Mouse (Mus musculus) urinary bladder, postnatal 4 days (tissue): ENCODE measurements around the gene Gse1.

Experiments
- DNase-seq, 2 experiments: peaks; one replicate each; pipeline ENCODE4 v3.0.0; 2021 to 2022; ENCODE audit warnings: low spot score in 2 of 2

The Gse1 gene

DNA sequence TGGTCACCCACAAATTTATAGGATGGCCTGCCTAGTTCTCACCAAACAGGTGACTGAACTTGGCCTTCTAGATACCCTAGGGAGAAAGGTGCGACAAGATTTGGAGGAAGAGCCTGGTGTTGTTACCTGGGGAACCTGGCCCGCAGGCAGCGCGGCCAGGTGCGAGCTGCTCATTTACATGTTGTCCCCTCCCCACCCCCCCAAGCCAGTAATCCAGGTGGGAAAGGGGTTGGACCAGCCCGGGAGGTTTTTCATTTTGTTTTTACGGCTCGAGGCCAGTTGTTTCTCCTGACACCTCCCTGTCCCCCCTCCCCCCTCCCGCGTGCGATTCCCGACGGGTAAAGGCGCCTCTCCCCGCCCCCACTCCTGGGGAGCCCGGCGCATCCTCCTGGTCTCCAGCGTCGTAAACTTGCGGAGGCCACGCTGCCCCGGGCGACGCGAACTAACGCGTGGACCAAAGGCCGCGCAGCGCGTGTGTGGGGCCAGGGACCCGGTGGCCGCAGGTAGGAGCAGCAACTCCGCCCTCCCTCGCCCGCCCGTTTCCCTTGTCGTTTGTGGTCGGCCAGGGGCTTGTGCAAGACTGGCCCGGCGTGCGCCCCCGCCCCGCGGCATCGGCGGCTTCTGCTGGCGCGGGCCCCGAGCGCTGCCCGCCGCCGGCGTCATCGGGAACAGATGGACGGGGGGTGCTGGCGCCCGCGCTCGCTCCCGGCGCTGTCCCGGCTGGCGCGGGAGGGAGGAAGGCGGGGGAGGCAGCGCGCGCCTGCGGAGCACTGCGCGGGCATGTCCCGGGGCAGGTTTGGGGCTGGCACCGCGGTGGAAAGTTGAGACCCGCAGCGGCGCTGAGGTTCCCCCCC, 307.4 kb downstream of the Gse1 start:
- DNase-seq = no peak

DNA sequence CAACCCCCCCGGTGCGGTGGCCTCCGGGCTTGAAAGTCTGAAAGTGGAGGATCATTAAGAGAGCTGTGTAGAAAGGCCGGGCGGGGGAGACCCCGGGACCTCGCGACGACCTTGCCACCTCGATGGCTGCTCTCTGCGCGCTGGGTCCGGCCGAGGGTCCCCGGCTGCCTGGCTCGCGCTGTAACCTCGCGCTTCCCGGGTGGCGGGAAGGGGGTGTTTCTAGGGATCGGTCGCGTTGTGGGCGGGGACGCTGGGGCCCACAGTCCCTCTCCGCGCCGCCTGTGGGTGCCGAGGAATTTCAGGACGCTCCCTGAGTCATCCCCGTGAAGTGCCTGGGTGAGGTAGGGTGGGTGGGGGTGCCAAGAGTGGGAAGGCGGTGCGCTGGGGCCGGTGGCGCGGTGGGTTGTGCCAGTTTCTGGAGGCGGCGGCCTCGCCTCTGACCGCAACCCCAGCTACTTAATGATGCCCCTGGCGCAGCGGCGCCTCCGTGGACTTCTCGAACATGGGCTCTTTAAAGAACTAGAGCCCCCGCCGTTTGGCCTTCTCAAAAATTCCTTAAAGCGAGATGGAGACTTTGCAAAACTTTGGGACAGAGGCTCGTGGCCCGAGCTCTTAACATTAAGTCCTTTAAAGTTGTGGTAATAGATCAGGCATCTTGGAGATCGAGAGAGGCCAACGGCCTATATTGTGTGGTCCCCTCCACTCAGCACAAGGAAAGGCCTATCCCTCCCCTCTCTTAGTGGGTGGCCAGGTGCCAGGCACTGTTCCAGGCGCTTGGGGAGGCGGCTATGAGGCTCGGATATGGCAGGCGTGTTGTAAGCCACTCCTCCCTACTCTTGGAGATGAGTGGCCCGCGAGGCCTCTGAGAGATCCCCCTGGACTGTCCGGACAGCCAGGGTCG, 308.3 kb downstream of the Gse1 start:
- no peak for DNase-seq

DNA sequence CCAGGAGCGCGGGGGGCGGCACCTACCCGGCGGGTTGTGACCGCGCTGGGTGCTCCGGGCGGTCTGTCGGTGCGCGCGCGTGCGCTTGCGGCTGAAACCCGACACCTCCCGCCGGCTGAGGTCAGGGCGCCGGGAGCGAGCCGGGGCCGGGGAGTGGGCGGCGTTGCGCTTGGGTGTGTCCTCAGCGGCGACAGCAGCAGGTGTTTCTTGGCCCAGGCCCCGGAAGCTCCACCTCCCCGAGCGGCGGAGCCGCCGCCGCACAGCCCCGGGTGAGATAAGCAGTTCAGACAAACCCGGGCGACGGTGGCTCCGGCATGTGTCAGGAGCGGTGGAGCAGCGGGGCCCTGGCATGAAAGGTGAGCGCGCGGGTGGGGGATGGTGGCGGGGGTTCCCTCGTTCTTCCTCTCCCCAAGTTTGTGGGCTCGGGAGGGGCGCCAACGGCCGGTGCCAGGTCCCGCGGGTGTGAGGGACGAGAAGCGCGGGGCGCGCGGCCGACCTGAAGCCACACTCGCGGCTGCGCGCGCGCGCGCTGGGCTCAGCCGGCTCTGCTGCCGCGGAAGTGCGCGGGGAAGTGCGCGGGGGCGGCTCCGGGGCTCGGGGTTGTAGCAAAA, 309.1 kb downstream of the Gse1 start:
- DNase-seq = peak; percentile 81 to 84

DNA sequence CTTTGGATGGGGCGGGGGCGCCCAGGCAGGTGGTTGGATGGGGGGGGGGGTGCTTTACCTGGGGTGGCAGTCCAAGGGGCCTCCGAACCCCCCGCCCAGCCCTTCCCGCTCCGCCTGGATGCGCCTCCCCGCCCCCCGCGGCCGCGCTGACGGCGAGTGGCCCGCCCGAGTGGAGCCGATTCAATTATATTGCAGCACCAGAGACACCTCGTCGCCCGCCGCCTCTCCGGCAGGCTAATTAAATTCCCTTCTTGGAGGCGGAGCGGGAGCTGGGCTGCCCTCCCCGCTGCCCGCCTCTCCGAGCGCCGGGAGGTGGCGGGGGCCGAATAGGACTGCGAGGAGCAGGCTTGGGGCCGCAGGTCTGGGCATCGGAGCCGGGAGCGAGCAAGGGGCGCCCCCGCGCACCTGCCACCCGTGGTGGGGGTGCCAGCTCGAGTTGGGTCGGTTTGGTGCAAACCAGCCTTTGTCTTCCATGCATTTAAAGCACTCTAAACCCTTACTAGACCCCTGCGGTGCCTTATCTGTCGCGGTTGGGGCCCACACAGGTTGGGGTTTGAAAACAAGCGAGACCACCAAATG, 309.7 kb downstream of the Gse1 start:
- DNase-seq = no peak

DNA sequence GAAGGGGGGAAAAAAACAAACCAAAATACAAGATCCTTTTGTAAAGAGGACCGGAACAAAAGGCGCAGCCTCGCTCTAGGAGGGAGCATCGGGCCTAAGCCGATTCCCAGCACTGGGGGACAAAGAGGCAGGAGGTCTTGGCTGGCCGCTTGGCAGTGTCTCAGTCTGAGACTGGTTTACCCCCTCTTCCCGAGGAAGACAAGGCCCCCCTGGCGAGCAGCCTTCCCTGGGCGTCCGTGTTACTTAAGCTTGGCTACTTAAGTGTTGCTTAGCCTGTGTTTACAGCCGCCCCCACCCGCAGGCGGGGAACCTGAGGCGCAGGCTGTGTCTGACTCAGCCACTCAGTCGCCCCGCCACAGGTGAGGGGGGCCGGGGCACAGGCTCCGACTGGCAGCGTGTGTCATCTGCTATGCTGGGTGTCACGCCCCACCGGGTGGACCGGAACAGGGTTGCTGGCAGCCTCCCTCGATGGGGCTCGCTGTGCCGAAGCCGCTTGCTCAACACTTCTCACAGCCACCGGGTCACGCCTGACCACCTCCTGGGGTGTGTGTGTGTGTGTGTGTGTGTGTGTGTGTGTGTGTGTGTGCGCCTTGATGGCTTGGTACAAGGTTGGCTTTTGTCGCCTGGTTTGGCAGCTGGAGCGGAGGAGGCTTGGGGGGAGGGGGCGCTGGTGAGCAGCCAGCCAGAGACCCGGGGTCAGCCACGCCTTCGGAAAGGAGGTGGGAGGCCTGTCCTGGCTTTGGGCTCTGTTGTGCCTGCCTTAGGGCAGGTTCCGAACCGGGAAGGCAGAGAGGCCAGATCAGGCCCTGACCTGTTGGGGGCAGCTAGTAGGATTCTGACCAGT, 310.4 kb downstream of the Gse1 start:
- DNase-seq = peak; percentile 79 to 80

DNA sequence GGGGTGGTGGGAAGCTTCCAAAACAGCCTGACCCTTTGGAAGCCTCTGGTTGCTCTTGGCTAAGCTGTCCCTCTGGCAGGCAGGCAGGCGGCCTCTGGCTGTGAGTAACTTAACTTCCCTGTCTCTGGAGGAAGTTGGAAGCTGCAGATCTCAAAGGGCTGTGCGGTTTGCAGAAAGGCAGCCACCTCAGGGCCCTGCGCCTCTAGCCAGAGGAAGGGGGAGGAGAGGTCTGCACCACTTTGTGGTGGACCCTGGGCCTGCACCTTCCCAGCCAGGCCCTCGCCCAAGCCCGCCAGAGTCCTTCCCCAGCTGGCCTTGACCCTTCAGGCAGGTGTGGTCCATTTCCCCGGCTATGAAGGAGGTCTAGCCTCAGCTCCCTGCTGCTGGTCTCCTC, 311.1 kb downstream of the Gse1 start:
- no peak for DNase-seq

DNA sequence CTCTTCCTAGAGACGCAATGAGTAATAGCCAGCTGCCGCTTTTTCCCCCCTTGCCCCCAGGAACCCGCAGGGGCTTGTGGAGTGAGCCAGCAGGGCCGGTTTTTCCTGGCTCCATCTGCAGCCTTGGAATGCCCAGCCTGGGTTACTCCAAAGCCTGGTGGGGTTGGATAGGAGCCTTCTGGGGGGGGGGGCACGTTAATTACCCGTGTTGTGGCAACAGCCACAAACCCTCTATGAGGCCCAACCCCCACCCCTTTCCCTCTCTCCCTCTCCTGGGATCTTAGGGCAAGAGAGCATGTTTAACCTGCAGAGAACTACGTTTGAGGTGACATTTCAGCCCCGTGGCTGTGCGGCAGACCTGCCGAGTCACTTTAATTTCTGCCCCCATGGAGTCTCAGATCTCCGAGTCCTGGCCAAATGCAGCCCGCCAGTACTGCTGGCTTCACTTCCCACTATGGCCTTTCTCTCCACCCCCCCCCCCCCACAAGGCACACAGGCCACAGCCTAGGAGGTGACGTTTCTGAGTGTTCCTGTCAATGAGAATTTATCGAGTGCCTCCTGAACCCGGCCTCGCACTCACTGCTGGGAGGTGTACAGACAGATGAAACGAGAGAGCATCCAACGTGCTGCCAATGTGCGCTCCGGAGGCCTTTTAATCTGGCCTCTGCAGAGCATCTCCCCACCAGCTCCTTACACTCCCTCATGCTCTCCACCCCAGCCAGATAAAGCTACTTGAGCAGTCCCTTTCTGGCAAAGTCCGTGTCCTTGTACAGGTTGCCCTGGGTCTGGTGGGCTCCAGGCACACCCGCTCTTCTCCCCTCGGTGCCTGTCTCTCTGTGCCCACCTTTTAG, 311.7 kb downstream of the Gse1 start:
- DNase-seq = no peak

DNA sequence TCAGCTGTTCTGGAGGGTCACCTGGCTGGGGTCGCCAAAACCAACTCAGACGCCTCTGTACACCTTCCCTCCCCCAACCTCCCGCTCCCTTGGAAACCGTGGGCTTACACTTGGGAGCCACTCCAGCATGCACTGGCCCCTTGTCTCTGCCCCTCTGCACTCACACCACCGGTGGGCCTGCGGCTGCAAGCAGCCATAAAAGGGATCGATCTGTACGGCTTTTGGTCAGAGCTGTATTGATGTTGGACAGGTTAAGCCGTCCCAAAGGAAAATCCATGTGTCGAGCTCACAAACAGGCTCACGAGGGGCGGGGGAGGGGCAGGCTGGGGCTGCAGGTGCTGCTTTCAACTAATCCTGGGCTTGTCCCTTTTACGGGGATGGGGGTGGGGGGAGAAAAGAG, 314.7 kb downstream of the Gse1 start:
- no peak for DNase-seq

DNA sequence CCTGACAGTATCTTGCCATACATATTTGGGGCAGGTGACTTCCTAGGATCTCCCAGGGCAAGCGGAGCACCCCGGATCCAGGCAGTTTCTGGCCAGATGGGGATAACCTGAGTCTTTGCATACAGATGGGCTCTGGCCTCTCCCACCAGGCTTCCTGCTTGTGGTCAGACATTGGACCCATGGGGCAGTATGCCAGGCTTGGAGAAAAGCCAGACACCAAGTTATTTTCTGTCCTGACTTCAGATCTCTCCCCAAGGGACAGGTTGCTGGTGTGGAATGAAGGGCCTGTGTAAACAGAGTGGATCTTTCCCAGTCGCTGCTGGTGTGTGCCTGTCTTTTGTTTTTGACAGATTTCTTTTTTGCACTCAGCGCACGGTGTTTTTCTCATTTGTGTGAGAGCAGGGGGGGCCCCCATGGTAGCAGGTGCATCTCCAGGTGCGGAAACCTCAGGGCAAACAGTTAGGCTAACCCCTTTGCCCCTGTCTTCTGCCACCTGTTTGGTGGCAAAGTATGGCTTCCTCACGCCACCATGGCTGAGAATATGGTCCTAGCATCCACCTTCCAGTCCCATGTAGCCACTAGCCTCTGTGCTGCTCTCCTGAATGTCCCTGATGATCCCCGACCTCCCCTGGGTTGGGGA, 315.3 kb downstream of the Gse1 start:
- DNase-seq = no peak

DNA sequence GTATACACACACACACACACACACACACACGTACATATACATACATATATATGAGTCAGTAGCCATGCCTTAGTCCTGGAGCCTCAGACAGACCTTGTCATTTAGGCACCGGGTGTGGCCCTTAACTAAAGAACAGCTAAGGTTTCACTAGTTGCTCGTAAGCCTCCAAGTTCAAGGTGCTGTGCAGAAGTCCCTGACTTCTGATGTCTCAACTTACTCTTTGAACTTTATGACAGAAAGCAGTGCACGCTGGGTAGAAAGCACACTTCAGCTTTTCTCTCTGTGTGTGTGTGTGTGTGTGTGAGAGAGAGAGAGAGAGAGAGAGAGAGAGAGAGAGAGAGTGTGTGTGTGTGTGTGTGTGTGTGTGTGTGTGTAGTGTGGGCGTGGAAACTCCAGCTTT, 315.9 kb downstream of the Gse1 start:
- no peak for DNase-seq

DNA sequence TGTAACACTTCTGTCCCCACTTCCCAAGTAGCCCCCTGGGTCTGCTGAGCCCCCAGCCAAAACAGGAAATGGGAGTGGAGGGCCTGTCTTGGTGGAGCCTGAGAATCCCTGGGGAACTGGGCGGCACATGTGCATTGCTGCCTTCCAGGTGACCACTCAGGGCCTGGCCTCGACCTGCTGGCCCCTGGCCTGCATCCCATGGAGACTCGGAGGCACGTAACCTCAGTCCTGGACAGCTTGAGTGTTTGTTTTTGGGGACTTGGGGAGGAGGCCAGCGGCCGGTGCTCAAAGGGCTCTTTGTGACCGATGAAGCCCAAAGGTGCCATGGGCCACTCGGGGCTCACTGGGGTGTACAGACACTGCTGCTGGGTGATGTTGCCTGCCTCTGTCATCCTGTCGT, 319.3 kb downstream of the Gse1 start:
- no peak for DNase-seq

DNA sequence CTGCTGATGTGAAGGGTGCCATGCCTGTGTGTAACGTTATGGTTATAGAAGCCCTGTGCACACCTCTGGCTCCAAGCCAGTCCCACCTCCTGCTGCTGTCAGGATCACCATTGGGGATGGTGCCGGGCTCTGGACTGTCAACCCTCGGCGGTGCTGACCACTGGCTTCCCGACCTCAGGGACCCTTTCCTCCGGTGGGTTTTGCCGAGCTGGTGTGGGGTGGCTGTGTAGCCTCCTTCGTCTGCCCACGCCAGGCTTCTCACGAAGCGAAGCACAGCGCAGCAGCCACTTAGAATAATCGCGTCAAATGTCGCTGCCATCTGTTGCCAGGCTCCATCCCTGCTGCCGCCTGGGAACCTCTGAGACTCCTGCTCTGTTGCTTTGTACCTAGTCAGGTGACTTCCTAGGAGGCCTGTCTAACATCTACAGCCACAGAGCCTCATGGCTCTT, 320.1 kb downstream of the Gse1 start:
- DNase-seq = no peak

DNA sequence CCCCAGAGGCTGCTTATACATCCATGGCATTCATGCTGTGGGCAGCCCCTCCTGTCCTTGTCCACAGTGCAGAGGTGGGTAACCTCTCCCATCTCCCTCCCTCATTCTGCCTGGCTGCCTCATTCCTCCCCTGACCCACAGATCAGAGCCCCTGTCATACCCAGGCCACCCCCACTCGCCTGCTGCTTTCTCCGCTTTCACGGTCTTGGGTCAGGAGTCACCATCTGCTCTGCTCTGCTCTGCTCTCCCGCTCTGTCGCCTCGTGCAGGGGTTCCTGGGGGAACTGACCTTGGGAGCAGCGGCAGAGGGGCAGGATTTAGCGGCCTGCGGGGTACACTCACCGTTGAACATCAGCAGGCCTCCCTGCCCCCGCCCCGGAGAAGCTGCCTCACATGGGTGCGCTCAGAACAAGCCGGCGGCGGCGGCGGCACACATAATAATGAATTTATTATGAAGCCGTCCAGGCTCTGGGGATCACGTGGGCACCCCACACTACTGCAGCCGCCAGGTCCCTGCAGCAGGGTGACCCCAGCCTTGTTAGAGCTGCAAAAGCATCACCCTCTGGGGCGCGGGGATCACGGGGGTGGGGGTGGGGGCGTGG, 321.2 kb downstream of the Gse1 start:
- DNase-seq = no peak

DNA sequence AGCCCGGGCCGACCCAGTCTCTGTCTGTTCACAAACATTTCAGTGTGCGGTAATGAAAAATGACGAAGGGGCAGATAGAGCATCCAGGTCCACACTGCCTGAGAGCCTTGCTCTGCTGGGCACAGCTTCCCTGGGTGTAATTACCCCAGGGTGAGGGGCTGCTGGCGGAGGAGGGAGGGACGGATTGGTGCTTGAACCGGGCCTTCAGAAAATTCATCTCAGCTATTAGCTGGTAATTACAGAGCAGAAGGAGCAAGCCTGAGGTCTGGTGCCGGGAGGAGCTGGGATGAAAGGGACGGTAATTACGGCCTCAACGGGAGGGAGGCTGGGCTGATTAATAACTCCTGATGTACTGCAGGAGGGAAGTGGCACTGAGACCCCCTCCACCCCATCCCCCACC, 321.7 kb downstream of the Gse1 start:
- no peak for DNase-seq

DNA sequence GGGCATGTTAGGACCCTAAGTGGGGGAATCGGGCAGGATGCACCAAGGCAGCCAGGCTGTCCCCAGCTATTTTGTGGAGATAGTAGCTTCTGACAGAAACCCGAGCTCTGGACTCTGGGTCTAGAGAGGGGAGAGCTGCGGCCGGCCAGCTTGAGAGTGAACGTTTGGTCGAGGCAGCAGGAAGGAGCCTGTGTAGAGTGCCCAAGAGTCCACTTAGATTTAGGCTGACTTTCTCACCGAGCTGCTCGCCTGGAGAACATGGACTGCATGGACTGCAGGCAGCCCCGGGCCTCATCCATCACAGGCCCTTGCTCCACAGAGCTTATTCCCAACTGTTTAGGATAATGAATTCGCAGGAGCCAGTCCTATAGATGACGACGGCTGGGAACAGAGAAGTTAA, 322.2 kb downstream of the Gse1 start:
- DNase-seq = no peak

DNA sequence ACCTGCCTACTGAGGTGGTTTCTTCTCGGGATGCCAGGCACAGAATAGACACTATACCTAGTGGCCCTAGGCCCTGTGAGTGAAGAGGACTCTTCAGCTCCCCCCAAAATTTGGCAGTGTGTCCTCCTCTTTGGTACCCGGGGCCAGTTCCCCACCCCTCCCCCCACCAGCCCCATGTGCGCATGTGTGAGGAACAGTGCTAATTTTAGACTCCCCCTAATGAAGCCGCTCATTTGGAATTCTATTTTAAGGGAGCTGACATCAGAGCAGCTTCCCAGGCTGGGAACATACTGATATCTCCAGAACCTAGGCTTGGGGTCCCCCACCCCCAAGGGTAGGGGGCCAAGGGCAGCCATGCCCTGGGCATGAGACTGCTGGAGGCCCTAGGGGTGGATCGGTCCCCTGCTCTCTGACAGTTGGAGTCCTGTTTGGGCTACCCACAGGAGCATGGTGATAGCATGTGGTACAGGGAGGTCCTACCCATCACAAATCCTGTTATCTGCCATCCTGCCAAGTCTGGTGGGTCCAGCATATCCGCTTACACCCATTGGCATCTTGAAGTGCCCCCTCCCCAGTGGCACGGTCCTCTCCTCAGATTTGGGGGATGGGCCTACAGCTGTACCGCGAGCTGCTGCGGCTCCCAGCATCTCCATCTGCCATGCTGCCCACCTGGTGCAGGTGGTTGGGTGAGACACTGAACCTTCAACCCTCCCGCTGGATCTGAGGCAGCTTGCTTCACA, 322.9 kb downstream of the Gse1 start:
- DNase-seq = no peak

DNA sequence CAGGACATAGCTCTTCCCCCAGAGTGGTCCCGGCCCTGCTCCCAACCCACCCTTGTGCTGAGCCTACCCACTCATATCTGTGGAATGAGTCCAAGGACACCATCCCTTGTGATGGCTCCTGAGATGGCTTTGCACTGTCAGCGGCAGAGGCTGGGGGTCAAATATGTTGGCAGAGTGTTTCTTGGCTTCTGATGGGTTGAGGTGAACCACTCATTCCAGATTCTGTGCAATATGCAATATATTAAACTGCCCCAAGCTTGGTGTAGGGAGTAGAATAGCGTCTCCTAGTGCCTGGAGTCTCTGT, 323.4 kb downstream of the Gse1 start:
- DNase-seq = no peak

DNA sequence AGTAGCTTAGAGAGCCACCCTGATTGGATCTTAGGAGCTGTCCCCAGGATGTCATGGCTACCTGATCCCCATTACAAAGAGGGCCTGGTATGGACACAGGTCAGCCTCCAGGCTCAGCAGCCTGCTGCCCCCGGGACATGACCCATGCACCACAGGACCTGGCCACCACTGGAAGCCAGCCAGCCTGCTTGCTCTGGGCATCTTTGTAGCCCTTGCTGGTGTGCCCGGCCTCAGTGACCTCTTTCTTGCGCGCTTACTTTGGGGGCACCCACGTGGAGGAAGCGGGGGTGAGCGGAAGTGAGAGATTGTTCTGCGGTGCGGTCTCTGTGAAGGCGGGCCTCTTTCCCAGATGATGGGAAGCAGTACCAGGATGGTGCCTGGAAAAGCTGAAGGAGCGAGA, 324.3 kb downstream of the Gse1 start:
- DNase-seq = no peak
